Mouse (Mus musculus) spleen, adult 2 months (tissue): ENCODE results near the gene Akna.

Source experiments
- CTCF ChIP-seq: fragments of 200-500 bp; IDR thresholded peaks from 2 replicates; pipeline ENCODE4 v1.5.1; 2011; ENCODE audit warnings: mild to moderate bottlenecking, inconsistent platforms; ENCODE audit not compliant: insufficient read depth, insufficient read length, insufficient replicate concordance; ENCODE audit errors: extremely low read depth
- POLR2A ChIP-seq: fragments of 200-500 bp; IDR thresholded peaks from 2 replicates; pipeline ENCODE4 v1.6.1; 2011; ENCODE audit warnings: low read depth, low read length, inconsistent platforms

DNA sequence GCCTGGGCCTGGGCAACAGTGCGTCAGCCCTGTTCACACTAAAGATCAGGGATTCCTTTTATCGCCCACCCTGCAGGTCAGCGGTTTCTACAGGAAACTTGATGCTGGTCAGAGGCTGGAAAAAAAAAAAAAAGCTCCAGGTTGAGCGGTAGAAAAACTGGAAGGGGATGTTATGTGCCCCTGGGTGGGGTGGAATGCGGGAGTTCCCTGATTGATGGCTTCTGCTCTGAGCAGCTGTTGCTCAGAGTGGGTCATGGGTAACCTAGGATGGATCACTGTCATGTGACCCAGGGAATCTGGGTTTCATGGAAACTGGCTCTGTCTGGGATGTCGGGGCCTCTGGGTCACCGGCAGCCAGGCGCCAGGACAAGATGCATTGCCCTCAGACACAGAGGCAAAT, 23.2 kb upstream of the Akna start:
- TF ChIP-seq CTCF = no peak
- TF ChIP-seq POLR2A = no peak
